Mouse (Mus musculus) MEL (cell line): Measurements from ENCODE around the gene Mpg.

Experiments
- CHD1 ChIP-seq: IDR thresholded peaks from 2 replicates; pipeline ENCODE4 v1.6.1; 2012; ENCODE audit warnings: low read depth, mild to moderate bottlenecking, inconsistent platforms, low read length, improper control_type of control experiment
- CTCF ChIP-seq, 3 experiments: IDR thresholded peaks in 2 of 3; conservative IDR thresholded peaks in 1 of 3; 2 replicates each; pipeline ENCODE4 v1.5.1; 2011 to 2012; ENCODE audit warnings: low read length in 3 of 3, low read depth in 2 of 3, mild to moderate bottlenecking in 2 of 3, improper control_type of control experiment in 1 of 3, inconsistent platforms in 1 of 3, mixed read lengths in 1 of 3, moderate library complexity in 1 of 3; ENCODE audit not compliant: control insufficient read depth in 1 of 3, insufficient read depth in 1 of 3, poor library complexity in 1 of 3, severe bottlenecking in 1 of 3
- ELF1 ChIP-seq: IDR thresholded peaks from 2 replicates; pipeline ENCODE4 v1.6.1; 2014; ENCODE audit warnings: low read depth, mild to moderate bottlenecking, inconsistent platforms, low read length, improper control_type of control experiment, moderate library complexity
- MAZ ChIP-seq: IDR thresholded peaks from 2 replicates; pipeline ENCODE4 v1.6.1; 2012; ENCODE audit warnings: low read depth, mild to moderate bottlenecking, inconsistent platforms, low read length, improper control_type of control experiment
- MEF2A ChIP-seq: IDR thresholded peaks from 2 replicates; pipeline ENCODE4 v1.6.1; 2014; ENCODE audit warnings: low read depth, mild to moderate bottlenecking, inconsistent platforms, low read length, improper control_type of control experiment; ENCODE audit not compliant: poor library complexity, insufficient replicate concordance, severe bottlenecking; ENCODE audit errors: extremely low read depth
- NRF1 ChIP-seq: IDR thresholded peaks from 2 replicates; pipeline ENCODE4 v1.6.1; 2014; ENCODE audit warnings: low read depth, mild to moderate bottlenecking, inconsistent platforms, low read length, improper control_type of control experiment, moderate library complexity; ENCODE audit not compliant: poor library complexity, insufficient read depth, severe bottlenecking
- POLR2A ChIP-seq, 2 experiments: IDR thresholded peaks; 2 replicates each; pipeline ENCODE4 v1.6.1; 2011 to 2012; ENCODE audit warnings: low read length in 2 of 2, mild to moderate bottlenecking in 2 of 2, control low read depth in 1 of 2, improper control_type of control experiment in 1 of 2, low read depth in 1 of 2, moderate library complexity in 1 of 2; ENCODE audit not compliant: control insufficient read depth in 1 of 2, insufficient read depth in 1 of 2, poor library complexity in 1 of 2
- SIN3A ChIP-seq: IDR thresholded peaks from 2 replicates; pipeline ENCODE4 v1.6.1; 2012; ENCODE audit warnings: low read length, improper control_type of control experiment, inconsistent platforms
- USF1 ChIP-seq: IDR thresholded peaks from 2 replicates; pipeline ENCODE4 v1.6.1; 2014; ENCODE audit warnings: low read depth, mild to moderate bottlenecking, inconsistent platforms, low read length, improper control_type of control experiment, moderate library complexity
- ZNF384 ChIP-seq: IDR thresholded peaks from 2 replicates; pipeline ENCODE4 v1.6.1; 2012; ENCODE audit warnings: low read depth, mild to moderate bottlenecking, inconsistent platforms, low read length, improper control_type of control experiment

- TF ChIP-seq CTCF (IDR thresholded peaks at IDR 0.05 in 2 of 3, conservative IDR thresholded peaks at IDR 0.05 in 1 of 3; ENCODE audit: control insufficient read depth in 1 of 3, insufficient read depth in 1 of 3, low read depth in 2 of 3, low read length in 3 of 3, poor library complexity in 1 of 3, severe bottlenecking in 1 of 3) (no peak), USF1 (no peak), POLR2A (IDR thresholded peaks at IDR 0.05; ENCODE audit: control insufficient read depth in 1 of 2, insufficient read depth in 1 of 2, low read depth in 1 of 2, low read length in 2 of 2, poor library complexity in 1 of 2) (no peak), SIN3A (no peak), CHD1 (no peak), NRF1 (no peak), ZNF384 (no peak), ELF1 (no peak), MEF2A (no peak), MAZ (no peak)
Observed at GRCm38 (mm10) chr11:32228292-32228845, 2.1 kb downstream of the Mpg start.
